Mouse (Mus musculus) cerebellum, adult 2 months (tissue): Measurements from ENCODE around the gene Cgrrf1.

Source experiments
- CTCF ChIP-seq: fragments of 200-500 bp; IDR thresholded peaks from 2 replicates; pipeline ENCODE4 v1.5.1; 2011; ENCODE audit warnings: low read depth, mild to moderate bottlenecking, control low read depth, low read length, moderate library complexity, borderline replicate concordance; ENCODE audit not compliant: insufficient read depth
- POLR2A ChIP-seq: fragments of 200-500 bp; IDR thresholded peaks from 2 replicates; pipeline ENCODE4 v1.6.1; 2011; ENCODE audit warnings: low read length, control low read depth, borderline replicate concordance; ENCODE audit not compliant: insufficient read depth

DNA sequence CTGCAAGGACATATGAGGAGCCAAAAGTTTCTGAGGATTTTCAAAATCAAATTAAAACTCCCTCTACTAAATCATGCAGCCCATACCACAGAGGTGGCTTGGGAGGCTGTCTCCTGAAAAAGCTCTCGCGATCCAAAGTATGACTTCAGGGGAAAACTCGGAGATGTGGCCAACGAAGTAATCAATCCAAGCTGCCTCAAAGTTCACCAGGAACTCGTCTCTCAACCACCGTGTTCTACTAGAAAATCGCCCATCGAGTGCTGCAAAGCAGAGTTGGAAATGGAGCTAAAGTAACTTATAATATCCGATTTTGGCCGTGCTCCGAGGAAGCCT lies 44.5 kb upstream of the Cgrrf1 start:
- TF ChIP-seq CTCF (no peak), POLR2A (no peak)
